Mouse (Mus musculus): ENCODE measurements around the gene Ryr2. TPM values are rescaled to one million over a fixed set of nuclear protein-coding genes. Genes with fewer than 3 reads are reported as not detected.

Gene Ryr2
- total and polyA plus RNA-seq, 3 experiments = 0.11 to 0.13 TPM; not detected in 1

DNA sequence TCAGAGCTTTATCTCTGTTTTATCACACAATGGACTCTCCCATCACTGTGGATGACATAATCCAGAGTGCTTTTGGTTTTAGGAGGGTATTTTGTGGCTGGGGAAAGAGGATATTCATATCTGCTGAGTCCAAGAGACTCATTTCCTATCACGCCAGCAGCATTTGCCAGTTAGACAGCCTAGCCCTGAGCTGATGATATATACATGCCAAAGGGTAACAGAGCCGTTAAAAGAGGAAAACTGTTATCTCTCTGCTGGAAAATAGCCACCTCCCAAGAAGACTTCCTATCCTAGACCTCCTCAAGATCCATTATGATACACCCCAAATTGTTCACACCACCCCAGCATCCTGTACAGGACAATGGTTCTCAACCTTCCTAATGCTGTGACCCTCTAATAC lies 191.1 kb downstream of the Ryr2 start:
- H3K9me3 ChIP-seq (replicated peaks; ENCODE audit: low read length) = no peaks in the 10 kb centered on the region
- H3K9ac ChIP-seq (ENCODE audit: insufficient read depth, low read depth) = no peak overlapping the region
- no peaks in the 10 kb centered on the region for H3K4me1 ChIP-seq (ENCODE audit: control insufficient read depth in 1 of 2, insufficient read depth in 2 of 2)
- no peak for TF ChIP-seq E2F4 (IDR thresholded peaks at IDR 0.05; ENCODE audit: insufficient replicate concordance, low read depth, low read length)
- no peak for TF ChIP-seq ELF1 (IDR thresholded peaks at IDR 0.05; ENCODE audit: low read depth, low read length)
- TF ChIP-seq TBP (conservative IDR thresholded peaks at IDR 0.05; ENCODE audit: low read depth, low read length) = no peak
- TF ChIP-seq ZMIZ1 (IDR thresholded peaks at IDR 0.05; ENCODE audit: low read depth, low read length) = no peak
- TF ChIP-seq POLR2A (IDR thresholded peaks at IDR 0.05; ENCODE audit: low read depth, low read length) = no peak
- TF ChIP-seq GABPA (IDR thresholded peaks at IDR 0.05; ENCODE audit: insufficient replicate concordance, low read depth, low read length) = no peak
- TF ChIP-seq RAD21 (IDR thresholded peaks at IDR 0.05; ENCODE audit: low read depth, low read length) = no peak
- TF ChIP-seq MAZ (IDR thresholded peaks at IDR 0.05; ENCODE audit: low read depth, low read length) = no peak
- no peak for TF ChIP-seq PAX5 (IDR thresholded peaks at IDR 0.05; ENCODE audit: low read length)
- no peak for TF ChIP-seq USF1 (IDR thresholded peaks at IDR 0.05; ENCODE audit: low read depth, low read length)
- TF ChIP-seq SMC3 (IDR thresholded peaks at IDR 0.05; ENCODE audit: low read depth, low read length) = no peak
- no peak for DNase-seq (ENCODE audit: extremely low read depth)
- no peak overlapping the region for H3K4me2 ChIP-seq (ENCODE audit: insufficient read depth, low read depth, poor library complexity, severe bottlenecking)
- no peak overlapping the region for H3K4me3 ChIP-seq (replicated peaks in 1 of 3; ENCODE audit: low read depth in 2 of 3, low read length in 2 of 3, poor library complexity in 1 of 3)
- dilution Hi-C loops (cut with MboI; ENCODE audit: extremely low pct_ligation_motif_present, extremely low pct_unique_long_range_greater_than_20kb, low sequenced_read_pairs) = no loop called here
- H3K27ac ChIP-seq (ENCODE audit: insufficient read depth, low read depth) = no peak overlapping the region
- no peaks in the 10 kb centered on the region for H3K79me2 ChIP-seq (replicated peaks; ENCODE audit: control insufficient read depth, extremely low read depth, insufficient read depth, poor library complexity, severe bottlenecking)
- H3K27me3 ChIP-seq (replicated peaks) = no peaks in the 10 kb centered on the region
- in situ Hi-C loops (cut with MboI; ENCODE audit: low pct_ligation_motif_present, low pct_unique_long_range_greater_than_20kb, low sequenced_read_pairs) = no loop called here
- no peaks in the 10 kb centered on the region for H3K36me3 ChIP-seq (replicated peaks in 1 of 2; ENCODE audit: control insufficient read depth in 1 of 2, insufficient read depth in 1 of 2, low read length in 1 of 2)

DNA sequence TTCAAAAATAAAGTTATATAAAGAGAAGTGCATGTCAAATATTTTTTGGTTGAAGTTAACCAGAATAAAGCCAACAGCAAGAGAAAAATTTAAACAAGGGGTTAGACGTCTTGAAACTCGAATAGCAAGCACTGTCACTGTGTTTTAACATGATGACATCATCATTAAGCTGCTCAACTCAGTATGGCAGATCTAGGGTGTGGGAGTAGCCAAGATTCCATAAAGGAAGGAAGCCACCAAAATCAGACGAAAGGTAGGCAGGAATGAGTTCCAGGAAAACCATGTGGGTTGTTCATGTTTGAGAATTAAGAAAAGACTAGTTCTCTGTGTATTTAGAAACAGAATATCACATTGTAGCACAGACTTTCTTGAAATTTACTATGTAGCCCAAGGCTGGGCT lies 192.1 kb downstream of the Ryr2 start:
- Histone ChIP-seq H3K9ac (ENCODE audit: insufficient read depth, low read depth) (no peak overlapping the region), H3K27me3 (replicated peaks) (no peaks in the 10 kb centered on the region), H3K4me2 (ENCODE audit: insufficient read depth, low read depth, poor library complexity, severe bottlenecking) (no peak overlapping the region), H3K9me3 (replicated peaks; ENCODE audit: low read length) (no peaks in the 10 kb centered on the region), H3K36me3 (replicated peaks in 1 of 2; ENCODE audit: control insufficient read depth in 1 of 2, insufficient read depth in 1 of 2, low read length in 1 of 2) (no peaks in the 10 kb centered on the region), H3K27ac (ENCODE audit: insufficient read depth, low read depth) (no peak overlapping the region), H3K4me1 (ENCODE audit: control insufficient read depth in 1 of 2, insufficient read depth in 2 of 2) (no peaks in the 10 kb centered on the region), H3K79me2 (replicated peaks; ENCODE audit: control insufficient read depth, extremely low read depth, insufficient read depth, poor library complexity, severe bottlenecking) (no peaks in the 10 kb centered on the region), H3K4me3 (replicated peaks in 1 of 3; ENCODE audit: low read depth in 2 of 3, low read length in 2 of 3, poor library complexity in 1 of 3) (no peak overlapping the region)
- in situ Hi-C loops (cut with MboI; ENCODE audit: low pct_ligation_motif_present, low pct_unique_long_range_greater_than_20kb, low sequenced_read_pairs) = no loop called here
- dilution Hi-C loops (cut with MboI; ENCODE audit: extremely low pct_ligation_motif_present, extremely low pct_unique_long_range_greater_than_20kb, low sequenced_read_pairs) = no loop called here
- no peak for DNase-seq (ENCODE audit: extremely low read depth)
- TF ChIP-seq E2F4 (IDR thresholded peaks at IDR 0.05; ENCODE audit: insufficient replicate concordance, low read depth, low read length) (no peak), MAZ (IDR thresholded peaks at IDR 0.05; ENCODE audit: low read depth, low read length) (no peak), ETS1 (conservative IDR thresholded peaks at IDR 0.05; ENCODE audit: low read depth, low read length) (no peak), MAFK (IDR thresholded peaks at IDR 0.05; ENCODE audit: insufficient replicate concordance, low read length) (no peak), EP300 (IDR thresholded peaks at IDR 0.05; ENCODE audit: low read length) (no peak), USF1 (IDR thresholded peaks at IDR 0.05; ENCODE audit: low read depth, low read length) (no peak), ZMIZ1 (IDR thresholded peaks at IDR 0.05; ENCODE audit: low read depth, low read length) (no peak), USF2 (conservative IDR thresholded peaks at IDR 0.05; ENCODE audit: low read depth, low read length) (no peak), PAX5 (IDR thresholded peaks at IDR 0.05; ENCODE audit: low read length) (no peak), POLR2A (IDR thresholded peaks at IDR 0.05; ENCODE audit: low read depth, low read length) (no peak), KAT2A (IDR thresholded peaks at IDR 0.05; ENCODE audit: insufficient replicate concordance, low read length) (no peak), MYC (IDR thresholded peaks at IDR 0.05; ENCODE audit: low read depth, low read length) (no peak), JUN (IDR thresholded peaks at IDR 0.05; ENCODE audit: insufficient read depth, low read depth, low read length) (no peak), ZKSCAN1 (IDR thresholded peaks at IDR 0.05; ENCODE audit: borderline replicate concordance, low read depth, low read length) (no peak), GABPA (IDR thresholded peaks at IDR 0.05; ENCODE audit: insufficient replicate concordance, low read depth, low read length) (no peak), RCOR1 (conservative IDR thresholded peaks at IDR 0.05; ENCODE audit: low read depth, low read length) (no peak), POLR2AphosphoS2 (IDR thresholded peaks at IDR 0.05; ENCODE audit: low read depth, low read length) (no peak), UBTF (IDR thresholded peaks at IDR 0.05; ENCODE audit: low read depth, low read length) (no peak)

Measured in CH12.LX (cell line).